15 mouse cellular contexts compared by ENCODE assay signal in genomic region chr7:112378056-112378455, GRCm38 (mm10). TPM values are rescaled to one million over a fixed set of nuclear protein-coding genes. Genes with fewer than 3 reads are reported as not detected.
DNase-seq lines count a peak whose midpoint lies in the region; ATAC-seq and TF ChIP-seq lines count a peak whose summit lies in the region.
"Had no signal": no experiment of that assay in that cellular context is flagged by ENCODE, and none has a peak within 500 bp of the region (broad histone marks: within the 10 kb centered on the region; RNA-seq: fewer than 3 reads in every experiment).

No protein-coding gene starts in this region.

- intact Hi-C loops in gastrocnemius, adult 2 months (cut with DNase I), result loop anchor here (5.0 kb wide), 1 partner anchor 489 kb away; no protein-coding TSS in a partner anchor

- peak overlapping the region; percentile 12; the same call in 1 of the 2 replicates for H3K27ac ChIP-seq in gastrocnemius, adult 2 months
- peak overlapping the region; percentile 32; the same call in 1 of the 2 replicates for H3K27ac ChIP-seq in layer of hippocampus, adult 2 months
- peak overlapping the region; percentile 56; the same call in 1 of the 2 replicates for H3K27ac ChIP-seq in stomach, embryonic 16.5 days (ENCODE audit: low read length)
- H3K27ac ChIP-seq: embryonic facial prominence, embryonic 13.5 days; hindbrain, embryonic 14.5 days; limb, embryonic 13.5 days; liver, embryonic 13.5 days had no signal

- no peak for ATAC-seq in stomach, embryonic 16.5 days (ENCODE audit: insufficient read depth, low FRiP score)
- no peak for ATAC-seq in activated CD4-positive, CD25-positive, alpha-beta regulatory T cell, adult 4 months

- no peak overlapping the region for H3K9ac ChIP-seq in stomach, embryonic 16.5 days (ENCODE audit: low read length)
- H3K9ac ChIP-seq: embryonic facial prominence, embryonic 13.5 days; hindbrain, embryonic 14.5 days; limb, embryonic 13.5 days; liver, embryonic 13.5 days had no signal

- H3K4me1 ChIP-seq in stomach, embryonic 16.5 days (ENCODE audit: control insufficient read depth, insufficient read depth, low read length), result peaks cover 17% of the 10 kb centered on the region; the same call in 1 of the 2 replicates

- no peaks in the 10 kb centered on the region for H3K36me3 ChIP-seq in stomach, embryonic 16.5 days (ENCODE audit: control insufficient read depth, insufficient read depth, low read length)
- H3K36me3 ChIP-seq: embryonic facial prominence, embryonic 13.5 days; G1E; limb, embryonic 13.5 days; liver, embryonic 13.5 days had no signal

- H3K27me3 ChIP-seq in stomach, embryonic 16.5 days (ENCODE audit: control insufficient read depth, insufficient read depth, low read length), result no peaks in the 10 kb centered on the region
- H3K27me3 ChIP-seq: embryonic facial prominence, embryonic 13.5 days; limb, embryonic 13.5 days; liver, embryonic 13.5 days had no signal

- H3K9me3 ChIP-seq in stomach, embryonic 16.5 days (replicated peaks; ENCODE audit: control insufficient read depth, low read length), result no peaks in the 10 kb centered on the region
- H3K9me3 ChIP-seq: embryonic facial prominence, embryonic 13.5 days; limb, embryonic 13.5 days; liver, embryonic 13.5 days had no signal

- H3K4me3 ChIP-seq in gastrocnemius, adult 2 months, result no peak overlapping the region
- H3K4me3 ChIP-seq in layer of hippocampus, adult 2 months, result no peak overlapping the region
- H3K4me3 ChIP-seq in stomach, embryonic 16.5 days (replicated peaks; ENCODE audit: low read length), result no peak overlapping the region
- H3K4me3 ChIP-seq: embryonic facial prominence, embryonic 13.5 days; limb, embryonic 13.5 days; liver, embryonic 13.5 days; megakaryocyte, embryonic 14.5 days had no signal

- 84% methylated on average over 5 of the region's 5 CpGs for WGBS in stomach, embryonic 16.5 days

- H3K4me2 ChIP-seq in stomach, embryonic 16.5 days (ENCODE audit: low read depth, low read length), result no peak overlapping the region
- H3K4me2 ChIP-seq: embryonic facial prominence, embryonic 13.5 days; hindbrain, embryonic 14.5 days; limb, embryonic 13.5 days; liver, embryonic 13.5 days had no signal

- TF ChIP-seq CTCF in gastrocnemius, adult 2 months (IDR thresholded peaks at IDR 0.05), result no peak
- TF ChIP-seq CTCF in layer of hippocampus, adult 2 months (conservative IDR thresholded peaks at IDR 0.05), result no peak

- no peak for DNase-seq in gastrocnemius, adult 2 months
- DNase-seq in gastrocnemius, postnatal 4 days (ENCODE audit: low spot score in 2 of 2), result no peak
- no peak for DNase-seq in layer of hippocampus, adult 2 months (ENCODE audit: low spot score in 2 of 2)
- DNase-seq in layer of hippocampus, adult 11-12 months (ENCODE audit: low spot score), result no peak
- DNase-seq in ovary, adult 18-20 months (ENCODE audit: low spot score), result peak; percentile 34
- DNase-seq in ovary, postnatal 10 days (ENCODE audit: low spot score), result no peak
- DNase-seq: liver, embryonic 13.5 days had no signal

RNA-seq across cellular contexts. Expression of gene Parva, which starts 49.2 kb away (rescaled TPM):
- 10 to 100 TPM; 10.9 to 17.0 TPM for total RNA-seq in gastrocnemius, adult 2 months (2021)
- 10 to 100 TPM; 73.8 to 77.9 TPM for total RNA-seq in gastrocnemius, postnatal 4 days (2021)
- 10 to 100 TPM; 47.6 to 49.1 TPM for total RNA-seq in layer of hippocampus, adult 2 months (2021)
- 132 and 141 TPM in 2 replicates for polyA plus RNA-seq in stomach, embryonic 16.5 days (2015; fragmentation: Nextera tagmentation; extraction: Ambion mirVana)
- polyA plus RNA-seq in activated CD4-positive, CD25-positive, alpha-beta regulatory T cell, adult 4 months (2017; shearing (Covaris generic)), result not detected
- total RNA-seq: granulocyte monocyte progenitor cell, adult 5-6 weeks had no signal
- polyA plus RNA-seq: G1E had no signal
